Comparison of ENCODE assay signal across 25 mouse cellular contexts in genomic region chr19:51997161-51997560, GRCm38 (mm10).
DNase-seq lines count a peak whose midpoint lies in the region; ATAC-seq and TF ChIP-seq lines count a peak whose summit lies in the region.
"Had no signal": no experiment of that assay in that cellular context is flagged by ENCODE, and none has a peak within 500 bp of the region (broad histone marks: within the 10 kb centered on the region; RNA-seq: fewer than 3 reads in every experiment).

No protein-coding gene starts in this region.

- DNase-seq in midbrain, embryonic 11.5 days (ENCODE audit: low spot score, missing footprints) = no peak
- no peak for DNase-seq in midbrain, embryonic 10.5 days (ENCODE audit: low spot score)
- peak; percentile 15 for DNase-seq in midbrain, embryonic 14.5 days
- no peak for DNase-seq in midbrain, postnatal 0 days (ENCODE audit: low spot score)
- peak; percentile 21 for DNase-seq in retina, postnatal 7 days (ENCODE audit: low read depth, low spot score)
- DNase-seq in frontal cortex, postnatal 36 days (ENCODE audit: low spot score in 2 of 2) = no peak
- DNase-seq: adrenal gland, postnatal 10 days; adrenal gland, postnatal 36 days; B cell, adult 2 months; cerebellum, adult 11 months; cerebellum, adult 2 months; cerebellum, adult 9-11 months; gastrocnemius, adult 2 months; gastrocnemius, postnatal 14 days; heart, adult 11 months had no signal

- no peak overlapping the region for H3K4me2 ChIP-seq in midbrain, embryonic 11.5 days
- H3K4me2 ChIP-seq in midbrain, embryonic 14.5 days (ENCODE audit: low read length) = no peak overlapping the region
- H3K4me2 ChIP-seq in midbrain, postnatal 0 days (ENCODE audit: low read depth, low read length, poor library complexity, severe bottlenecking) = no peak overlapping the region
- H3K4me2 ChIP-seq: embryonic facial prominence, embryonic 12.5 days; embryonic facial prominence, embryonic 15.5 days; forebrain, embryonic 12.5 days; heart, embryonic 11.5 days; hindbrain, embryonic 12.5 days; hindbrain, embryonic 15.5 days had no signal

- H3K36me3 ChIP-seq in midbrain, embryonic 11.5 days (ENCODE audit: control insufficient read depth, insufficient read depth, low read length) = no peaks in the 10 kb centered on the region
- no peaks in the 10 kb centered on the region for H3K36me3 ChIP-seq in midbrain, embryonic 10.5 days
- no peaks in the 10 kb centered on the region for H3K36me3 ChIP-seq in midbrain, embryonic 14.5 days (ENCODE audit: control insufficient read depth, insufficient read depth, low read length)
- no peaks in the 10 kb centered on the region for H3K36me3 ChIP-seq in midbrain, postnatal 0 days (ENCODE audit: insufficient read depth, low read length)
- H3K36me3 ChIP-seq: embryonic facial prominence, embryonic 12.5 days; embryonic facial prominence, embryonic 15.5 days; forebrain, embryonic 12.5 days; G1E; hindbrain, embryonic 12.5 days; hindbrain, embryonic 15.5 days had no signal

- no peak overlapping the region for H3K4me3 ChIP-seq in midbrain, embryonic 11.5 days (ENCODE audit: low read depth, low read length)
- no peak overlapping the region for H3K4me3 ChIP-seq in midbrain, embryonic 10.5 days
- H3K4me3 ChIP-seq in midbrain, embryonic 14.5 days (replicated peaks; ENCODE audit: low read depth, low read length) = no peak overlapping the region
- no peak overlapping the region for H3K4me3 ChIP-seq in midbrain, postnatal 0 days (ENCODE audit: low read depth, low read length)
- H3K4me3 ChIP-seq: embryonic facial prominence, embryonic 12.5 days; embryonic facial prominence, embryonic 15.5 days; forebrain, embryonic 12.5 days; gastrocnemius, adult 2 months; hindbrain, embryonic 12.5 days; hindbrain, embryonic 15.5 days had no signal

- no peak for TF ChIP-seq CTCF in midbrain, postnatal 0 days (IDR thresholded peaks at IDR 0.05)

- H3K9ac ChIP-seq in midbrain, embryonic 11.5 days (ENCODE audit: low read length) = no peak overlapping the region
- H3K9ac ChIP-seq in midbrain, embryonic 14.5 days (replicated peaks; ENCODE audit: low read length) = no peak overlapping the region
- no peak overlapping the region for H3K9ac ChIP-seq in midbrain, postnatal 0 days (replicated peaks; ENCODE audit: low read length, poor library complexity, severe bottlenecking)
- H3K9ac ChIP-seq: embryonic facial prominence, embryonic 12.5 days; embryonic facial prominence, embryonic 15.5 days; forebrain, embryonic 12.5 days; hindbrain, embryonic 12.5 days; hindbrain, embryonic 15.5 days had no signal

- H3K27ac ChIP-seq in midbrain, embryonic 11.5 days (ENCODE audit: low read depth, low read length) = no peak overlapping the region
- no peak overlapping the region for H3K27ac ChIP-seq in midbrain, embryonic 10.5 days (replicated peaks)
- H3K27ac ChIP-seq in midbrain, embryonic 14.5 days (replicated peaks; ENCODE audit: low read depth, low read length) = no peak overlapping the region
- no peak overlapping the region for H3K27ac ChIP-seq in midbrain, postnatal 0 days (ENCODE audit: low read depth, low read length)
- H3K27ac ChIP-seq: embryonic facial prominence, embryonic 12.5 days; embryonic facial prominence, embryonic 15.5 days; forebrain, embryonic 12.5 days; gastrocnemius, adult 2 months; hindbrain, embryonic 12.5 days; hindbrain, embryonic 15.5 days had no signal

- no peaks in the 10 kb centered on the region for H3K9me3 ChIP-seq in midbrain, embryonic 11.5 days (ENCODE audit: control insufficient read depth, low read length)
- no peaks in the 10 kb centered on the region for H3K9me3 ChIP-seq in midbrain, embryonic 10.5 days (replicated peaks)
- H3K9me3 ChIP-seq in midbrain, embryonic 14.5 days (ENCODE audit: control insufficient read depth, low read length) = no peaks in the 10 kb centered on the region
- H3K9me3 ChIP-seq in midbrain, postnatal 0 days (ENCODE audit: low read length) = no peaks in the 10 kb centered on the region
- H3K9me3 ChIP-seq: embryonic facial prominence, embryonic 12.5 days; embryonic facial prominence, embryonic 15.5 days; forebrain, embryonic 12.5 days; G1E; hindbrain, embryonic 12.5 days; hindbrain, embryonic 15.5 days had no signal

- peaks cover 14% of the 10 kb centered on the region for H3K27me3 ChIP-seq in midbrain, embryonic 11.5 days (ENCODE audit: control insufficient read depth, insufficient read depth, low read length)
- peaks cover 54% of the 10 kb centered on the region for H3K27me3 ChIP-seq in midbrain, embryonic 10.5 days (ENCODE audit: low read depth, poor library complexity, severe bottlenecking)
- H3K27me3 ChIP-seq in midbrain, embryonic 14.5 days (ENCODE audit: control insufficient read depth, insufficient read depth, low read length) = no peaks in the 10 kb centered on the region; the same call in 1 of the 2 replicates
- H3K27me3 ChIP-seq in midbrain, postnatal 0 days (ENCODE audit: insufficient read depth, low read length) = no peaks in the 10 kb centered on the region
- H3K27me3 ChIP-seq: CH12.LX; embryonic facial prominence, embryonic 12.5 days; embryonic facial prominence, embryonic 15.5 days; forebrain, embryonic 12.5 days; hindbrain, embryonic 12.5 days; hindbrain, embryonic 15.5 days; Patski had no signal

- ATAC-seq in midbrain, embryonic 11.5 days (ENCODE audit: low FRiP score) = peak; percentile 68; the same call in 1 of the 2 replicates
- ATAC-seq in midbrain, embryonic 14.5 days (ENCODE audit: low FRiP score, low TSS enrichment) = no peak
- no peak for ATAC-seq in midbrain, postnatal 0 days (ENCODE audit: low FRiP score)
- ATAC-seq: forebrain, embryonic 16.5 days; Patski had no signal

- H3K4me1 ChIP-seq in midbrain, embryonic 11.5 days (ENCODE audit: control insufficient read depth, insufficient read depth, low read length) = no peaks in the 10 kb centered on the region
- H3K4me1 ChIP-seq in midbrain, embryonic 10.5 days = peaks cover 13% of the 10 kb centered on the region
- no peaks in the 10 kb centered on the region for H3K4me1 ChIP-seq in midbrain, embryonic 14.5 days (ENCODE audit: control insufficient read depth, insufficient read depth, low read length)
- no peaks in the 10 kb centered on the region for H3K4me1 ChIP-seq in midbrain, postnatal 0 days (ENCODE audit: insufficient read depth, low read length)
- H3K4me1 ChIP-seq: embryonic facial prominence, embryonic 12.5 days; embryonic facial prominence, embryonic 15.5 days; hindbrain, embryonic 12.5 days; hindbrain, embryonic 15.5 days had no signal

Comparison
In these comparisons a context has a peak if more than half of its experiments do, and no peak if none do; other contexts are left out.
1. DNase-seq: peak in midbrain, embryonic 14.5 days (single experiment) and retina, postnatal 7 days (single experiment); none in midbrain, embryonic 11.5 days (single experiment), midbrain, embryonic 10.5 days (single experiment), midbrain, postnatal 0 days (single experiment) and frontal cortex, postnatal 36 days (0 of 2).